Mouse (Mus musculus) stomach, embryonic 15.5 days (tissue): ENCODE results near the gene 1110008P14Rik. TPM values are rescaled to one million over a fixed set of nuclear protein-coding genes. Genes with fewer than 3 reads are reported as not detected.

Experiments used
- ATAC-seq: fragments of 200-750 bp; cut with Nextera tagmentation; 2 replicates; pipeline ENCODE4 v1.8.0; 2017; ENCODE audit warnings: low read depth, moderate number of reproducible peaks, moderate TSS enrichment; ENCODE audit not compliant: insufficient read depth, low FRiP score
- H3K27ac ChIP-seq: fragments of 300-500 bp; sonication (generic); 2 replicates; pipeline ENCODE4 v1.5.1; 2015; ENCODE audit warnings: mild to moderate bottlenecking, inconsistent platforms
- H3K27me3 ChIP-seq: fragments of 300-500 bp; sonication (generic); replicated peaks from 2 replicates; pipeline ENCODE4 v1.6.1; 2015; ENCODE audit warnings: inconsistent platforms
- H3K36me3 ChIP-seq: fragments of 300-500 bp; sonication (generic); 2 replicates; pipeline ENCODE4 v1.6.1; 2015; ENCODE audit warnings: inconsistent platforms
- H3K4me1 ChIP-seq: fragments of 300-500 bp; sonication (generic); 2 replicates; pipeline ENCODE4 v1.6.1; 2015; ENCODE audit warnings: inconsistent platforms
- H3K4me2 ChIP-seq: fragments of 300-500 bp; sonication (generic); 2 replicates; pipeline ENCODE4 v1.6.1; 2015; ENCODE audit warnings: mild to moderate bottlenecking, inconsistent platforms
- H3K4me3 ChIP-seq: fragments of 300-500 bp; sonication (generic); replicated peaks from 2 replicates; pipeline ENCODE4 v1.5.1; 2015; ENCODE audit warnings: inconsistent platforms
- H3K9ac ChIP-seq: fragments of 300-500 bp; sonication (generic); 2 replicates; pipeline ENCODE4 v1.6.1; 2015; ENCODE audit warnings: inconsistent platforms
- H3K9me3 ChIP-seq: fragments of 300-500 bp; sonication (generic); 2 replicates; pipeline ENCODE4 v1.6.1; 2016; ENCODE audit warnings: inconsistent platforms
- WGBS: fragments of 180-500 bp; shearing (Covaris S2); methylation state at CpG from one replicate; pipeline ENCODE4 v1.1.7; 2015; 5-methylcytosine and 5-hydroxymethylcytosine counted together
- polyA plus RNA-seq: library from polyadenylated mRNA; unstranded; fragments of >200 nt; fragmentation: Nextera tagmentation; extraction: Ambion mirVana; gene quantifications from 2 replicates; pipeline ENCODE4 v1.2.1, GENCODE M21; 2015

Gene 1110008P14Rik
- polyA plus RNA-seq, 1 experiment from 2014 or later, result 42.9 TPM

DNA sequence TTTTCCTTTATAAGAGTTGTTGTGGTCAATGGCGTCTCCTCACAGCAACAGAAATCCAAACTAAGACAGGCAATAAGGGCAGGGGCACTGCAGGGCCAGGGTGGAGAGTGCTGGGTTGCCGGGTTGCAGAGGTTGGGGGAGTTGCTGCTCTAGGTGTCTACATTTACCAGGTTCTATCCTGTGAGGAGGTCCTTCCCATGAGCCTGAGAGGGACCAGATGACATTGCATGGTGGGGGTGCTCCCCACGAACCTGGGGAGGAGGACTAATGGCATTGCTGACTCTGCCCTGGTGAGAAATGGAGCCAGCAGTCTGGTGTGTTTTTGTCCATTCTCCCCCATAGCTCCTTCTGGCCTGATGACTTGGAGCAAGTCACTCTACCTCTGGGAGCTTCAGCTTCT, 24.0 kb downstream of the 1110008P14Rik start:
- H3K4me3 ChIP-seq, result no peak overlapping the region
- no peak for ATAC-seq
- no peak overlapping the region for H3K27ac ChIP-seq
- no peaks in the 10 kb centered on the region for H3K9me3 ChIP-seq
- H3K27me3 ChIP-seq, result no peaks in the 10 kb centered on the region
- no peaks in the 10 kb centered on the region for H3K36me3 ChIP-seq
- H3K4me1 ChIP-seq, result peaks cover 18% of the 10 kb centered on the region
- H3K9ac ChIP-seq, result no peak overlapping the region
- 73% methylated on average over 3 of the region's 3 CpGs for WGBS
- H3K4me2 ChIP-seq, result no peak overlapping the region

DNA sequence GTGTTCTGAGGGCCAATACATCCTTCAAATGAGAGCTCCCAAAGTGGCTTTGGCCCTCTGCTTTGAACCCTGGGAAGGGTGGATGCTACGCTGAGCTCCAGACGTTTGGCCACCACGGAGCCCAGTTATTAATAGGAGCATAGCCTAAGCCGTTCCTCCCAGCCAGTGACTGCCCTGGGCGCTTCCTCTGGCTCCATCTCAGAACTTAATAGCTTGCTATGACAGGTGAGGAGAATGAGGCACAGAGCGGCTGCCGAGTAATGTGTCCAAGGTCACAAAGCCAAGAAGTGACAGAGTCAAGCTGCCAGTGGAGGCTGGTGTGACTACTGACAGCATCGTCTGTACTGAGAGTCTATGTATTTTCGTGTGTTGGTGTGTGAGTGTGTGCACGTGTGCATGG, 25.5 kb downstream of the 1110008P14Rik start:
- Histone ChIP-seq H3K9me3 (no peaks in the 10 kb centered on the region), H3K27ac (no peak overlapping the region)

DNA sequence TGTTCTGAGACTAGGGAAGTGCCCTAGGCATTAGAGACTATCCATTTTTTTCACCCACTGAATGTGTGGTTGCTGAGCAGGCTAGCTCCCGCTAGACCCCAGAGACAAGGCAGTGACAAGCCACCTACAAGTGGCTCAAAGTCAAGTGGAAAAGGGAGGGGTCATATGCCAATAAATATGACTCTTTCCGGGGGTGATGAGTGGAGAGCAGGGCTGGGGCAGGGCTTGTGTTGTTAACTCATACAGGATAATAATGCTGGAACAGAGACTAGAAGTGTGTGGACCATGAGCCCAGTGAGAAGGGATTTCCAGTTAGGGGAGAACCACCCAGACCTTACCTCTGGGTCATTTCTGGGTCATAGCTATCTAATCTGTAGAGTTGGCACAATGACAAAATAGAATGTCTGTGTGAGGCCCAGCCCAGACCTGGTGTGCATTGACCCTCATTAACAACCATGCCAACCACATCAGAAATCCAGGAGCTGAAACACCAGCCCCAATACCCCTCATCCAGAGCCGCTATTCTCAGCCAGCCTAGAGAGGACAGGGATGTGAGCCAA, 27.3 kb downstream of the 1110008P14Rik start:
- WGBS, result 73% methylated on average over 3 of the region's 3 CpGs
- peak overlapping the region; percentile 41; the same call in 1 of the 2 replicates for H3K27ac ChIP-seq
- H3K4me1 ChIP-seq, result peaks cover 23% of the 10 kb centered on the region
- peak overlapping the region; percentile 99; the same call in 1 of the 2 replicates for H3K4me2 ChIP-seq
- H3K27me3 ChIP-seq, result 0 out of 2 replicates have a peak, but pooled peaks cover 3% of the 10 kb centered on the region
- no peak overlapping the region for H3K4me3 ChIP-seq
- no peak overlapping the region for H3K9ac ChIP-seq
- no peaks in the 10 kb centered on the region for H3K9me3 ChIP-seq
- no peak for ATAC-seq
- H3K36me3 ChIP-seq, result no peaks in the 10 kb centered on the region

More for the DNA sequence above, 25.5 kb downstream of the 1110008P14Rik start:
- ATAC-seq, result no peak
- Histone ChIP-seq H3K27me3 (no peaks in the 10 kb centered on the region), H3K4me2 (no peak overlapping the region), H3K4me3 (no peak overlapping the region), H3K9ac (no peak overlapping the region), H3K4me1 (peaks cover 24% of the 10 kb centered on the region), H3K36me3 (no peaks in the 10 kb centered on the region)
- WGBS, result 64% methylated on average over 10 of the region's 10 CpGs

GRCm38 (mm10) chr2:32353836-32354235, 27.9 kb downstream of the 1110008P14Rik start:
- Histone ChIP-seq H3K4me3 (no peak overlapping the region), H3K9me3 (no peaks in the 10 kb centered on the region), H3K27me3 (0 out of 2 replicates have a peak, but pooled peaks cover 3% of the 10 kb centered on the region), H3K4me2 (peak overlapping the region; percentile 99), H3K36me3 (no peaks in the 10 kb centered on the region), H3K27ac (peak overlapping the region; percentile 41; the same call in 1 of the 2 replicates), H3K9ac (no peak overlapping the region), H3K4me1 (peaks cover 23% of the 10 kb centered on the region)
- 45% methylated on average over 6 of the region's 6 CpGs for WGBS
- no peak for ATAC-seq

- H3K4me2 ChIP-seq, result peak within 1 kb of the TSS; percentile 99
- H3K27me3 ChIP-seq, result 0 out of 2 replicates have a peak, but pooled peaks cover 3% of the 10 kb centered on the region
- no peaks in the 10 kb centered on the region for H3K9me3 ChIP-seq
- peak within 1 kb of the TSS; percentile 48; the same call in 1 of the 2 replicates for H3K27ac ChIP-seq
- peak within 1 kb of the TSS; percentile 60 for H3K9ac ChIP-seq
- WGBS, result under 1% methylated on average over 58 of the region's 63 CpGs
- H3K4me1 ChIP-seq, result peaks cover 23% of the 10 kb centered on the region
- ATAC-seq, result peak; percentile 63; the same call in 1 of the 2 replicates
- no peaks in the 10 kb centered on the region for H3K36me3 ChIP-seq
- peak within 1 kb of the TSS; percentile 67 for H3K4me3 ChIP-seq
Measured at GRCm38 (mm10) chr2:32353007-32353542, 28.7 kb downstream of the 1110008P14Rik start, which contains the start of gene Dnm1. Dnm1 (minus strand) TSS chr2:32353338.

DNA sequence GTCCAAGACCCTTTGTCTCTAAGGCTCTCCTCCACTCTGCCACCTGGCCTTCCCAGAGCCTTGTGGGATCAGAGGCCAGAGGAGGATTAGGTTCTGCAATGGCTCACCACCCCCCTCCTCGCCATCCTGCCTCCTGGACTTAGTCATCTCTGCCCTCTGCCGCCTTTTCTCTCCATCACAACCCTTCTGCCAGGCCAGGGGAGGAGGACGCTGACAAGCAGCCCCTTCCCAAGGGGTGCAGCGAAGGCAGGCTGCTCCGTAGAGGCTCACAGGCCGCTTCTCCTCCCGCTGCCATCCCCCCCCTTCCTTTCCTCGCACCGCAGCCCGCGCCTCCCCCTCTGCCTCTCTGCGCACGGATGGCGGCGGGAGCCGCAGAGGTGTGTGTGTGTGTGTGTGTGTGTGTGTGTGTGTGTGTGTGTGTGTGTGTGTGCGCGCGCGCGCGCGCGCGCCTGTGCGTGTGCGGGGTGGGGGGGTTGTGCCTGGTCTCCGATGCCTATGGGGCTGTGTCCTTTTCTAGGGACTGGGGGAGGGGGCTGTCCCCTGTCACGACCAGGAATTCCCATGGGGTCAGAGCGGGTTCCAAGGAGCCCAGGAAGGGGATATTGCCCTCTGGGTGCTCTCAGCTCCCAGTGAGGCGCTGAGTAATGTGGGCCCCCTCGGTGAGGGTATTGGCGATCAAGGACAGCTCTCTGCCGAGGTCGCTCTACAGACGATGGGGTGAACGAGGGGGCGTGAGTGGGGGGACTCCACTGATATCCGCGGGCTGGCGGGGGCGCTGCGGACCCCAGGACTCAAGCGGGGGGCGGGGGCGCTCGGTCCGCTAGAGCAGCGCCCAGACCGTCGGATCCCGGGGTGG, 29.4 kb downstream of the 1110008P14Rik start, which contains the start of gene Ciz1:
Gene Ciz1, plus strand, starts transcription at position 177 of the 856 bp plus-strand sequence.
- Histone ChIP-seq H3K4me1 (peaks cover 23% of the 10 kb centered on the region), H3K9me3 (no peaks in the 10 kb centered on the region), H3K27ac (peak within 1 kb of the TSS; percentile 48; the same call in 1 of the 2 replicates), H3K27me3 (0 out of 2 replicates have a peak, but pooled peaks cover 3% of the 10 kb centered on the region), H3K36me3 (no peaks in the 10 kb centered on the region), H3K9ac (peak within 1 kb of the TSS; percentile 60), H3K4me3 (peak within 1 kb of the TSS; percentile 67), H3K4me2 (peak within 1 kb of the TSS; percentile 99)
- peak; percentile 6; the same call in 1 of the 2 replicates for ATAC-seq
- WGBS, result 1% methylated on average over 44 of the region's 52 CpGs

GRCm38 (mm10) chr2:32351471-32351961, 30.2 kb downstream of the 1110008P14Rik start:
- Histone ChIP-seq H3K9me3 (no peaks in the 10 kb centered on the region), H3K9ac (no peak overlapping the region; the same call in 1 of the 2 replicates), H3K4me3 (peak overlapping the region; percentile 67), H3K27ac (no peak overlapping the region), H3K36me3 (no peaks in the 10 kb centered on the region), H3K27me3 (0 out of 2 replicates have a peak, but pooled peaks cover 3% of the 10 kb centered on the region), H3K4me1 (peaks cover 23% of the 10 kb centered on the region), H3K4me2 (peak overlapping the region; percentile 99)
- WGBS, result 48% methylated on average over 9 of the region's 9 CpGs
- no peak for ATAC-seq

DNA sequence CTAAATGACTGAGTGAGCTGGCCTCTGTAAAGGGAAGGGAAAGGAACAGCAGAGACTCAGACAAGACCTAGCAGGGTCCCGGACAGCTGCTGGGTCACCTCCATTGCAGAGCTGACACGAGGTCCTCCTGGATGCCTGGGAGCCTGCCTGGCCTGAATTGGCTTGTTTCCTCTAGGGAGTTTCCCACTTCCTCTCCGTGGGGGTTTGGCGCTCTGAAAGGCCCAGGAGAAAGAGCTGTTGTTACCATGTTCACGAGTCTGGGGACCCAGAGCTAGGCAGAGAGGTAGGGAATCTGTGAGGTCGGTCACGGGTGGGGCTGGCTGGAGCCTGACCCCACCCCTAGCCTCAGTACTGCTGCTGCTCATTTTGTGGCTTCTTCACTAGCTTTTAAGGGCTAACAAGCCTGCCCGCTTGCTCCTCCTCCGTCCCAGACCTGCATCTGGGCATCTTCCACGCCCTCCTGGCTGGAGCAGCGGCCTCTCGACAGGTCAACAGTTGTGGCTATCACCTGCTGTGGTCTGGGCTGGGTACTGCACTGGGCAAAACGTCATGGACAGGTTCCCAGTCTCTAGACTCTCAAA, 31.2 kb downstream of the 1110008P14Rik start:
- Histone ChIP-seq H3K4me2 (no peak overlapping the region), H3K4me3 (no peak overlapping the region), H3K9me3 (no peaks in the 10 kb centered on the region), H3K36me3 (no peaks in the 10 kb centered on the region), H3K27ac (no peak overlapping the region), H3K9ac (no peak overlapping the region), H3K27me3 (0 out of 2 replicates have a peak, but pooled peaks cover 3% of the 10 kb centered on the region), H3K4me1 (peaks cover 23% of the 10 kb centered on the region)
- WGBS, result 55% methylated on average over 13 of the region's 13 CpGs
- ATAC-seq, result no peak

- Histone ChIP-seq H3K36me3 (no peaks in the 10 kb centered on the region), H3K9ac (no peak overlapping the region), H3K27ac (no peak overlapping the region), H3K4me1 (peaks cover 23% of the 10 kb centered on the region), H3K9me3 (no peaks in the 10 kb centered on the region), H3K4me3 (no peak overlapping the region), H3K27me3 (0 out of 2 replicates have a peak, but pooled peaks cover 3% of the 10 kb centered on the region), H3K4me2 (no peak overlapping the region)
- WGBS, result 47% methylated on average over 8 of the region's 8 CpGs
- ATAC-seq, result no peak
Measured at GRCm38 (mm10) chr2:32349625-32350255, 32.0 kb downstream of the 1110008P14Rik start.

GRCm38 (mm10) chr2:32348311-32348710, 33.4 kb downstream of the 1110008P14Rik start:
- Histone ChIP-seq H3K9ac (no peak overlapping the region), H3K36me3 (no peaks in the 10 kb centered on the region), H3K27me3 (0 out of 2 replicates have a peak, but pooled peaks cover 3% of the 10 kb centered on the region), H3K27ac (no peak overlapping the region), H3K9me3 (no peaks in the 10 kb centered on the region), H3K4me3 (no peak overlapping the region), H3K4me2 (no peak overlapping the region), H3K4me1 (peaks cover 23% of the 10 kb centered on the region)
- no peak for ATAC-seq
- 78% methylated on average over 11 of the region's 11 CpGs for WGBS

DNA sequence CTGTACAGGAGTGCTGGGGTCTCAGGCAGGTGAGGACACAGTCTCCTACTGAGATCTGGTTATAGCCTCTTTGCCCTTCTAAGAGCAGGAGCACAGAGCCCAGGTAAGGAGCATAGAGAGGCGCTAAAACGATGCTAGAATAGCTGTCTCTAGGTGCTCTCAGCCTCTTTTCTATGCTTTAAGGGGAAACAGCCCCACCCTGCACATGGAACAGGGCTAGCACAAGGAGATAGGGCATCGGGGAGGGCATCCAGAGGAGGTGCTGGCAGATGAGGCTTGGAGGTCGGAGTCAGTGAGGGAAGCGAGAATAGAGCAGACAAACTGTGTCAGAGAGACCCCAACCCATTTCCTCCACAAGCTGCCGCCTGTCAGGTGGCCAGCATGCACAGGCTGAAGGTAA, 34.7 kb downstream of the 1110008P14Rik start:
- H3K36me3 ChIP-seq, result no peaks in the 10 kb centered on the region
- WGBS, result 86% methylated on average over 6 of the region's 6 CpGs
- no peak overlapping the region for H3K4me3 ChIP-seq
- peaks cover 14% of the 10 kb centered on the region for H3K4me1 ChIP-seq
- H3K27me3 ChIP-seq, result 0 out of 2 replicates have a peak, but pooled peaks cover 3% of the 10 kb centered on the region
- no peak for ATAC-seq
- H3K9ac ChIP-seq, result no peak overlapping the region
- no peak overlapping the region for H3K27ac ChIP-seq
- no peak overlapping the region for H3K4me2 ChIP-seq
- no peaks in the 10 kb centered on the region for H3K9me3 ChIP-seq
